Mouse (Mus musculus) bone marrow macrophage, adult 2 months (primary cell): ENCODE data around the gene Lmtk3.
A peak's percentile ranks its signal among the peaks of the same experiment; 100 is the strongest.

Experiments used
- CTCF ChIP-seq: IDR thresholded peaks from 2 replicates; pipeline ENCODE4 v1.5.1; 2012; ENCODE audit warnings: low read depth, mild to moderate bottlenecking, low read length, moderate library complexity
- POLR2A ChIP-seq: IDR thresholded peaks from 2 replicates; pipeline ENCODE4 v1.6.1; 2012; ENCODE audit warnings: mild to moderate bottlenecking, low read depth, low read length, borderline replicate concordance

DNA sequence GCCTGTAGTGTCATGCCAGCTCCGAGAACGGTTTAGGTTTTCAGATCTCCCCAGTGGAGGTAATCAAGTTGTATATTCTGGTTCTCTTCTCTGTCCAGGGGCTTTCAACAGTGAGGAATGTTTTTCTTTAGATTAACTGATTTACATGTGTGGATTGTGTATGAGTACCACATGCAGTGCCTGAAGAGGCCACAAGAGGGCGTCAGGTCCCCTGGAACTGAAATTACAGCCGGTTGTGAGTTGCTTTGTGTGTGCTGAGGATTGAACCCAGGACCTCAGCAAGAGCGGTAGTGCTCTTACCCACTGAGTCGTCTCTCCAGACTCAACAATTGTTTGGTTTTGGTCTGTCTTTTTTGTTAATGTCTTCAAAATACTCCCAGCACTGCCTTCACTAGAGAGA lies 37.0 kb upstream of the Lmtk3 start:
- TF ChIP-seq CTCF (peak; percentile 55), POLR2A (no peak)
